Mouse (Mus musculus) G1E (cell line): ENCODE results near the gene Itgad.

ENCODE experiments used
- CTCF ChIP-seq: IDR thresholded peaks from 2 replicates; pipeline ENCODE4 v1.5.1; 2012; ENCODE audit warnings: low read depth, low read length, inconsistent platforms, mixed read lengths
- GATA1 ChIP-seq: IDR thresholded peaks from 2 replicates; pipeline ENCODE4 v1.6.1; 2012; ENCODE audit warnings: borderline replicate concordance, low read length, inconsistent platforms, mixed read lengths
- GATA2 ChIP-seq: IDR thresholded peaks from 2 replicates; pipeline ENCODE4 v1.6.1; 2012; ENCODE audit warnings: low read depth, low read length, inconsistent platforms, borderline replicate concordance
- POLR2AphosphoS5 ChIP-seq: IDR thresholded peaks from 2 replicates; pipeline ENCODE4 v1.6.1; 2012; ENCODE audit warnings: low read depth, low read length, inconsistent platforms; ENCODE audit not compliant: insufficient replicate concordance
- TAL1 ChIP-seq: conservative IDR thresholded peaks from 2 replicates; pipeline ENCODE4 v1.6.1; 2012; ENCODE audit warnings: low read depth, low read length, inconsistent platforms, mixed read lengths

GRCm38 (mm10) chr7:128240131-128240784 is 86.1 kb downstream of the Itgad start:
- no peak for TF ChIP-seq CTCF
- TF ChIP-seq POLR2AphosphoS5 = no peak
- TF ChIP-seq TAL1 = no peak
- TF ChIP-seq GATA1 = no peak
- TF ChIP-seq GATA2 = no peak
